Mouse (Mus musculus) ovary, postnatal 10 days (tissue): ENCODE measurements at regions not wholly inside any gene's neighbourhood (a gene's known extent, or its start where the extent isn't known, plus 50 kb on each side); places are given as distances from the start of the nearest gene placed in this dataset.
A peak's percentile ranks its signal among the peaks of the same experiment; 100 is the strongest.

Experiments used
- DNase-seq: peaks from one replicate; pipeline ENCODE4 v3.0.0; 2022; ENCODE audit warnings: low spot score

- no peak for DNase-seq
Measured at GRCm38 (mm10) chr5:73729646-73730045, 78.5 kb downstream of the Spata18 start.

- DNase-seq = no peak
Measured at GRCm38 (mm10) chr5:73731423-73731822, 80.2 kb downstream of the Spata18 start.

- no peak for DNase-seq
Measured at GRCm38 (mm10) chr5:73731991-73732565, 80.9 kb downstream of the Spata18 start.

- DNase-seq = no peak
Measured at GRCm38 (mm10) chr5:73740766-73741165, 89.6 kb downstream of the Spata18 start.

GRCm38 (mm10) chr5:73741441-73741840, 90.3 kb downstream of the Spata18 start:
- no peak for DNase-seq

GRCm38 (mm10) chr5:73743953-73744352, 92.8 kb downstream of the Spata18 start:
- DNase-seq = no peak

- no peak for DNase-seq
Measured at GRCm38 (mm10) chr5:73749791-73750190, 98.6 kb downstream of the Spata18 start.

- no peak for DNase-seq
Measured at GRCm38 (mm10) chr5:73752225-73752644, 101.1 kb downstream of the Spata18 start.

GRCm38 (mm10) chr5:73753827-73754226, 102.6 kb downstream of the Spata18 start:
- DNase-seq = no peak

- no peak for DNase-seq
Measured at GRCm38 (mm10) chr5:73758534-73758933, 107.4 kb downstream of the Spata18 start.

GRCm38 (mm10) chr5:73761236-73761635, 110.1 kb downstream of the Spata18 start:
- DNase-seq = no peak

GRCm38 (mm10) chr5:73761709-73762108, 110.5 kb downstream of the Spata18 start:
- peak; percentile 13 for DNase-seq

GRCm38 (mm10) chr5:73764226-73764625, 113.0 kb downstream of the Spata18 start:
- DNase-seq = no peak

- no peak for DNase-seq
Measured at GRCm38 (mm10) chr5:73765466-73765865, 114.3 kb downstream of the Spata18 start.

GRCm38 (mm10) chr5:73768253-73768652, 117.1 kb downstream of the Spata18 start:
- no peak for DNase-seq

GRCm38 (mm10) chr5:73775775-73776548, 124.8 kb downstream of the Spata18 start:
- DNase-seq = no peak

GRCm38 (mm10) chr5:73777282-73777921, 126.2 kb downstream of the Spata18 start:
- DNase-seq = peak; percentile 17

- DNase-seq = no peak
Measured at GRCm38 (mm10) chr5:73781190-73781940, 130.2 kb downstream of the Spata18 start.

GRCm38 (mm10) chr5:73782214-73783091, 131.3 kb downstream of the Spata18 start:
- DNase-seq = no peak

- DNase-seq = no peak
Measured at GRCm38 (mm10) chr5:73787275-73787674, 136.1 kb downstream of the Spata18 start.

GRCm38 (mm10) chr5:73792216-73792615, 141.0 kb downstream of the Spata18 start:
- no peak for DNase-seq
